Mouse (Mus musculus): ENCODE results near the gene Dusp15. TPM values are rescaled to one million over a fixed set of nuclear protein-coding genes. Genes with fewer than 3 reads are reported as not detected.

Dusp15 gene
- polyA plus RNA-seq (2012; ENCODE audit: insufficient read depth, low replicate concordance) = 1.0 TPM in 1 of 2 replicates, not detected in the other

DNA sequence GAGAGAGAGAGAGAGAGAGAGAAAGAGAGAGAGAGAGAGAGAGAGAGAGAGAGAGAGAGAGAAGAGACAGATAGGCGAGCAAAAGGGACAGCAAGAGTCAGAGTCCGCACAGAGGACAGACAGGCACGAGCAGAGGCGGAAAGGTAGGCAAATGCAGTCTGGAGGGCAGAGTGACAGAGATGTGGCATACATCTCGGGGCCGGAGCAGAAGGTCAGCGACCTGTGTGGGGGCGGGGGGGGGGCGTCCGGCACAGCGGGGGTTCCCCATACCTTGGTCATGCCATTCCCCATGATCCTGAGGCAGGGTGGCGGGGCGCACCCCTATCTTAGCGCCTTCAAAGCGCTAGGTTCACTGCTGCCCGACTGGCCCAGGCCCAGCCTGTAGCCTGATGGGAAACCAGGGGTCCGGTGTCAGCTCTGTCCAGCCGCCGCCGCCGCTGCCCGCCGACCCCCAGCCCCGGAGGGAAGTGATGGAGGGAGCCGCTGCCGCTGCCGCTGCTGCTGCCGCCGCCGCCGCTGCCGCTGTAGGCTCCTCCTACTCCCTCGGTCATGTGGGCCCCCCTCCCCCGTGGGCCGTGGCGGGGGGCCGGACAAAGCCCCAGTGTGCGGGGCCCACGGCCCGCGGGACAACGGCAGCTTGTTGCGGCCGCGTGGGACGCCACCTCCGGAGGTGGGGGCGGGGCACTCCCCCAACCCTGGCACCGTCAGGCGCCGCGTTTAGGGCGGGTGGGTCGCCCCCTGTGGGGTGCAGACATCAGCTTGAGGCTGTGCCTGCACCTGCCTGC, at the start of gene Dusp15:
Dusp15 (minus strand) TSS at position 634 of the 785 bp plus-strand sequence.
- H3K4me3 ChIP-seq (replicated peaks) = peak within 1 kb of the TSS; percentile 88
- no peaks in the 10 kb centered on the region for H3K36me3 ChIP-seq (replicated peaks; ENCODE audit: low read length)
- TF ChIP-seq FLI1 (IDR thresholded peaks at IDR 0.05; ENCODE audit: low read length) (no peak), GATA1 (IDR thresholded peaks at IDR 0.05; ENCODE audit: borderline replicate concordance, low read length) (no peak)
- H3K4me1 ChIP-seq = peaks cover 24% of the 10 kb centered on the region
- no peaks in the 10 kb centered on the region for H3K9me3 ChIP-seq
- peaks cover 91% of the 10 kb centered on the region for H3K27me3 ChIP-seq (replicated peaks)

DNA sequence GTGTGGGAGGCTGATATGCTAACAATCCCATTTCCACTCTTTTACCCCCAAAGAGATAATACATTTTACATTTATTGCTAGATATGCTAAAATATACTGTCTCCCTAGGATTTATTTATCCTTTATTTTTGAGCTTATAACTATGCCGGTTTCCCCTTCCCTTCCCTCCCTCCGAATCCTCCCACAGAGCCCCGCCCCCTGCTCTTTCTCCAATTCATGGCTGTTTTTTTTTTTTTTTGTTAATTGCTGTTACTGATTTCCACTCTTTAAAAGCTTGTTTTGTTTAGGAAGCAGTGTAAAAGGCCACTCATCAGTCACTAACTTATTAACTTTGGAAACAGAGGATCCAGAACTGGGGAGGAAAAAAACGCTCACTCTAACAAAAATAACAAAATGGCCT, 45.5 kb upstream of the Dusp15 start:
- no peaks in the 10 kb centered on the region for H3K36me3 ChIP-seq (replicated peaks; ENCODE audit: low read length)
- TF ChIP-seq GATA1 (IDR thresholded peaks at IDR 0.05; ENCODE audit: borderline replicate concordance, low read length) = no peak
- TF ChIP-seq FLI1 (IDR thresholded peaks at IDR 0.05; ENCODE audit: low read length) = no peak
- H3K4me1 ChIP-seq = no peaks in the 10 kb centered on the region
- peaks cover 64% of the 10 kb centered on the region for H3K27me3 ChIP-seq (replicated peaks)
- H3K4me3 ChIP-seq (replicated peaks) = no peak overlapping the region
- no peaks in the 10 kb centered on the region for H3K9me3 ChIP-seq

DNA sequence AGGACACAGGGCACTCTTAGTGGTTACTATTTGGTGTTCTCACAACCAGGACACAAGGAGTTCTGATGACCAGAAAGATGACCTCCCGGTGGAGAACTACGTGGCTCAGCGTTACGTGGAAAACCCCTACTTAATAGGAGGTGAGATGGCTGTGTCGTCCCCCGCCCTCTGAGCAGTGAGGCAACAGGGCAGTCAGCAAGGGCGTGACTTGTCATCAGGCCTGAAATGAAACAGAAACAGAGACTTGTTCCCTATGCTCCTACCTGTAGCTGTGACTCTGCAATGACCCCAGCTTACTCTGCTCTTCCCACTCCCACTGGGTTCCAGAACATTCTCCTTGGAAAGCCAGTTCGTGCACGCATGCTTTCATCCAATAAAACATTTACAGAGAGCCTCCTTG, 40.0 kb upstream of the Dusp15 start:
- Histone ChIP-seq H3K4me1 (no peaks in the 10 kb centered on the region), H3K4me3 (replicated peaks) (no peak overlapping the region), H3K27me3 (replicated peaks) (peaks cover 81% of the 10 kb centered on the region), H3K36me3 (replicated peaks; ENCODE audit: low read length) (no peaks in the 10 kb centered on the region), H3K9me3 (no peaks in the 10 kb centered on the region)
- TF ChIP-seq GATA1 (IDR thresholded peaks at IDR 0.05; ENCODE audit: borderline replicate concordance, low read length) (no peak), FLI1 (IDR thresholded peaks at IDR 0.05; ENCODE audit: low read length) (no peak)

DNA sequence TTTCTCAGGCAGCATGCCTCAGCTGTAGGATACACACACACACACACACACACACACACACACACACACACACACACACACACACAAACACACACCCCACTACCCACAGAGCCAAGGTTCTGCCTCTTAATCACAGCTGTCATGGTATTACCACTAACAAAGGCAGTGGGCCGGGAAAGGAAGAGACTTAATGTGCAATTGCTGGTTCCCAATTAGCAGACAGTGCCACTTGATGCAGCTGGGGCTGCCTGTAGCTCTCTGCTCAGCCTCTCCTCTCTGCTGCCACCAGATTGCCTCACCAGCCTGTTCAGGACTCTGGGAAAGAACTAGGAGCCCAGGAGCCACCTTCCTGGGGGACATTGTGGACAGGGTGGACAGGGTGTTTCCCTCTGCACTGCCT, 34.1 kb upstream of the Dusp15 start:
- Histone ChIP-seq H3K36me3 (replicated peaks; ENCODE audit: low read length) (no peaks in the 10 kb centered on the region), H3K4me1 (no peaks in the 10 kb centered on the region), H3K9me3 (0 out of 2 replicates have a peak, but pooled peaks cover 3% of the 10 kb centered on the region), H3K4me3 (replicated peaks) (no peak overlapping the region), H3K27me3 (replicated peaks) (peaks cover 76% of the 10 kb centered on the region)
- no peak for TF ChIP-seq FLI1 (IDR thresholded peaks at IDR 0.05; ENCODE audit: low read length)
- no peak for TF ChIP-seq GATA1 (IDR thresholded peaks at IDR 0.05; ENCODE audit: borderline replicate concordance, low read length)

DNA sequence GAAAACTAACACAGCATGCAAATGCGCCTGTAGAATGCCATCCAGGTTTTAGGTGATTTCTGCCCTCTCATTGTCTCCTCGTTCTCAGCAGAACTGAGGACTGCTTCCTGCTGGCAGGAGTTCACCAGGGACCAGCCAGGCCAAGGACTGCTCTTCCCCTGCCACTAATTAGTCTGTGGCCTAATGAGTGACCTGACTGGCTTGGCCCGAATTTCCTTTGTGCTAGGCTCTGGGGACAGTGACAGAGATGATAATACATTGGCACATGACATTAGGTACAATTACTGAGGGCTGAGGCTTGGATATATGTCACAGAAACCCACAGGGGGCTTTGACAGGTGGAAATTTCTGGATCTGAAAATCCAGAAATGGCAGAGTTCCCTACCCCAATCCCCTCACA, 25.5 kb upstream of the Dusp15 start:
- no peaks in the 10 kb centered on the region for H3K4me1 ChIP-seq
- H3K36me3 ChIP-seq (replicated peaks; ENCODE audit: low read length) = no peaks in the 10 kb centered on the region
- TF ChIP-seq FLI1 (IDR thresholded peaks at IDR 0.05; ENCODE audit: low read length) (no peak), GATA1 (IDR thresholded peaks at IDR 0.05; ENCODE audit: borderline replicate concordance, low read length) (no peak)
- H3K9me3 ChIP-seq = peaks cover 3% of the 10 kb centered on the region
- peaks cover 75% of the 10 kb centered on the region for H3K27me3 ChIP-seq (replicated peaks)
- no peak overlapping the region for H3K4me3 ChIP-seq (replicated peaks)

DNA sequence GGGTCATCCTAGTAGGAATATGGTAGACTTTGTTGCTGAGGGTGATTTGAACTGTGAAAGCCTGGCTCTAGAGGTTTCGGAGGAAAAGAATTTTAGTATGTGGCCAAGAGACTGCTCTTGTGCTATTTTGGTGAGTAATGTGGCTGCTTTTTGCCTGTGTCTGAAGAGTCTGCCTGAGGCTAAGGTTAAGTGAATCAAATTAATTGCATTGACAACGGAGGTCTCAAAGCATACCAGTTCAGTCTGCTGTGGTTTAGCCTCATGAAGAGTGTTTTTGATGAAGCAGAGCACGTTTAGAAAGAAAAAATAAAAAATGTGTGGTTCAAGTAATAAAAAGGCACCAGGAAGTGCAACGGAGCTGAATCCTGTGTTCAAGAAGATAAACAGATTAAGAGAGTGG, 14.1 kb upstream of the Dusp15 start:
- H3K4me3 ChIP-seq (replicated peaks) = no peak overlapping the region
- peaks cover 7% of the 10 kb centered on the region for H3K4me1 ChIP-seq
- peaks cover 20% of the 10 kb centered on the region for H3K9me3 ChIP-seq
- H3K36me3 ChIP-seq (replicated peaks; ENCODE audit: low read length) = no peaks in the 10 kb centered on the region
- no peak for TF ChIP-seq FLI1 (IDR thresholded peaks at IDR 0.05; ENCODE audit: low read length)
- no peak for TF ChIP-seq GATA1 (IDR thresholded peaks at IDR 0.05; ENCODE audit: borderline replicate concordance, low read length)
- H3K27me3 ChIP-seq (replicated peaks) = peaks cover 40% of the 10 kb centered on the region

DNA sequence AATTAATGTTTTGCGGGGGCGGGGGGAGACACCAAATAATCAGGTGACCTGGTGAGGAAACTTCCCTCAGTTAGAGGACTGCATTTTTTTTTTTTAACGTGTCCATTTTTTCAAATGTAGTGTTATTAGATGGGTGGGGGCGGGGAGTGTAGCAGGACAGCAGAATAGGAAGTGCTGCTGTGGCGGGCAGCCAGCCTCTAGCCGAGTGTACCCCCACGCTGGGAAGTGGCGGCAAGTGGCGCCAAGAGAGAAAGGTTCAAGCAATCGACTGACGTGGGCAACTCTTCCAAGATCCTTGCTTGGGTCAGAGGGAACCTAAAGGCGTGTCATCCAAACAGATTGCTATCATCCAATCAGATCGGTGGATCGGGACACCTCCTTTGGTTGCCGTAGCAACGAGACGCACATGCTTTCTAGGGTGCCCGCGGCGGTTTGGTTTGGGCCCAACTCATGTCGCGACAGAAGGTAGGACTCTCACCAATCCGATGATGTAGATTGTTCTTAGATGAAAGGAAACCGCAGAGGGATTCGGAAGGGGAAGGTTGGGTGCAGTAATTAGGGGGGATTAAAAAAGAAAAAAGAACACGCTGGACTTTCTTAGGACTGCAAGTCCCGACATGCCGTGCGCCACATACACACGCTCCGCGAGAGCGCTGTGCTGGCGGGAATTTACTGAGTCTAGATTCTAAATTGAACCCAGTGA, 10.7 kb upstream of the Dusp15 start, which contains the start of gene Ttll9:
Ttll9 (plus strand) TSS at position 395 of the 703 bp plus-strand sequence.
- Histone ChIP-seq H3K36me3 (replicated peaks; ENCODE audit: low read length) (no peaks in the 10 kb centered on the region), H3K27me3 (replicated peaks) (peaks cover 58% of the 10 kb centered on the region), H3K4me1 (peaks cover 7% of the 10 kb centered on the region), H3K9me3 (peaks cover 19% of the 10 kb centered on the region), H3K4me3 (replicated peaks) (peak within 1 kb of the TSS; percentile 89)
- TF ChIP-seq GATA1 (IDR thresholded peaks at IDR 0.05; ENCODE audit: borderline replicate concordance, low read length) = no peak
- TF ChIP-seq FLI1 (IDR thresholded peaks at IDR 0.05; ENCODE audit: low read length) = no peak

DNA sequence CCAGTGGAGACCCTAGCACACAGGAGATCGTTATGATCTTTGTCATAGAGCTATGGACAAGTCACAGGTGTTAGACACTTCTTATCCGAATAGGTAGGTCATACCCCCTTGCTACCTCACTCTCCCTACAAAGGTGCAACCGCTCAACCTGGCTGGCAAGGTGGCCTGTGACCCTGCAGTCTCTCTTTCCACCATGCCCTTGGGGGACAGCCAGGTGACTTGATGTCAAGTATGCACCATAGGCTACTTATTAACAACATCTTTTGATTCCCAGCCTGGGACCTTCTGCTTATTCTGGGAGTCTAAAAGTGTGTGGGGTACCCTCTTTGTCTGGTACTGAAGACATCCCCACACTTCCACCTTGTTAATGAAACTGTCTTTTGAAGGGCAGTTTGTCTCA, 6.6 kb upstream of the Dusp15 start:
- H3K4me3 ChIP-seq (replicated peaks) = no peak overlapping the region
- H3K4me1 ChIP-seq = peaks cover 7% of the 10 kb centered on the region
- H3K9me3 ChIP-seq = no peaks in the 10 kb centered on the region
- peaks cover 81% of the 10 kb centered on the region for H3K27me3 ChIP-seq (replicated peaks)
- no peaks in the 10 kb centered on the region for H3K36me3 ChIP-seq (replicated peaks; ENCODE audit: low read length)
- no peak for TF ChIP-seq FLI1 (IDR thresholded peaks at IDR 0.05; ENCODE audit: low read length)
- TF ChIP-seq GATA1 (IDR thresholded peaks at IDR 0.05; ENCODE audit: borderline replicate concordance, low read length) = no peak

DNA sequence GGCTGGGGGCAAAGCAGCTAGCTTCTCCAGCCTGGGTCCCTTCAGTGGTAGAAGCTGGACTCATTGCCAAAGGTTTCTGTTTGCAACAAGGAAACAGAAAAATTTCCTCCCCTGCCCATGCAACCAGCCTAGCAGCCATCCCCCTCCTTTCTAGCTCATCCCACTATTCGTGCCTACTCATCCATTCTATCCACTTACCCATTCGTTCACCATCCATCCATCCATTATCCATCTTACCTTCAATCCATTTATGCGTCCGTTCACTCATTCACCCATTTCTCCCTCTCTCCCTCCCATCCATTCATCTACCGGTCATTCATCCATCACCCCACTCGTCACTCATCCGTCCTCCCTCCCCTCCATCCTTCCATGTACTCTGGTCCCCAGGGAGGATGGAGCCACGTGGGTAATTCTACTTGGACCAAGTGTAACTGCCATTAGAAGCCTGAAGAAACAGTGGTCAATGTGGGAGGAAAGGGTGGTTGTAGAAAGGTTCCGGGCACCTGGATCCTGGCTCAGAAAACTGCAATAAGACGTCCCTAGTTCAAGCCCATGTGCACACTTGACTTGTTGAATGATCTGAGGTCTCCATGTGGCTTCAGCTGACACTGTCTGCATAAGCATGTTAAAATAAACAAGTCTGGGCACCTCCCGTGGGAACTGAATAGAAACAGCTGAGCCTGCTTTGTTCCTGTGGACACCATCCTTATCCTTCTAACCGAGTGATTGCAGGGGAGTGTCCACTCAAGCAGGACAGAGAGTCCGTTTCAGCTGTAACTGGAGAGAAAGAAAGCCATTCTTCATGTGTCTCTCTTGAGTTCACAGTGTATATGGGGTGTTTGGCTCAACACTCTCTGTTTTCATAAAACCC, 587 bp upstream of the Dusp15 start:
- Histone ChIP-seq H3K36me3 (replicated peaks; ENCODE audit: low read length) (no peaks in the 10 kb centered on the region), H3K4me3 (replicated peaks) (peak overlapping the region; percentile 88), H3K27me3 (replicated peaks) (peaks cover 91% of the 10 kb centered on the region), H3K4me1 (peaks cover 24% of the 10 kb centered on the region), H3K9me3 (no peaks in the 10 kb centered on the region)
- TF ChIP-seq FLI1 (IDR thresholded peaks at IDR 0.05; ENCODE audit: low read length) (no peak), GATA1 (IDR thresholded peaks at IDR 0.05; ENCODE audit: borderline replicate concordance, low read length) (no peak)
